9 mouse cellular contexts compared by ENCODE assay signal in genomic region chr10:79928907-79929701, GRCm38 (mm10). TPM values are rescaled to one million over a fixed set of nuclear protein-coding genes. Genes with fewer than 3 reads are reported as not detected.
DNase-seq lines count a peak whose midpoint lies in the region; ATAC-seq and TF ChIP-seq lines count a peak whose summit lies in the region.
"Had no signal": no experiment of that assay in that cellular context is flagged by ENCODE, and none has a peak within 500 bp of the region (broad histone marks: within the 10 kb centered on the region; RNA-seq: fewer than 3 reads in every experiment).

No protein-coding gene starts in this region.

- peak overlapping the region; percentile 95 for H3K4me2 ChIP-seq in kidney, embryonic 16.5 days (replicated peaks; ENCODE audit: low read depth, low read length)
- H3K4me2 ChIP-seq in intestine, embryonic 15.5 days (replicated peaks) = peak overlapping the region; percentile 92

- peak overlapping the region; percentile 94 for H3K9ac ChIP-seq in kidney, embryonic 16.5 days (replicated peaks; ENCODE audit: low read length)
- peak overlapping the region; percentile 36 for H3K9ac ChIP-seq in intestine, embryonic 15.5 days

- peak overlapping the region; percentile 99 for H3K4me3 ChIP-seq in kidney, embryonic 16.5 days (ENCODE audit: low read length)
- peak overlapping the region; percentile 87 for H3K4me3 ChIP-seq in embryonic fibroblast, embryonic 13.5 days (ENCODE audit: insufficient read depth, low read length)
- peak overlapping the region; percentile 98 for H3K4me3 ChIP-seq in intestine, embryonic 15.5 days (replicated peaks)

- H3K9me3 ChIP-seq in kidney, embryonic 16.5 days (ENCODE audit: low read length) = no peaks in the 10 kb centered on the region
- H3K9me3 ChIP-seq in intestine, embryonic 15.5 days = no peaks in the 10 kb centered on the region

- peaks cover 24% of the 10 kb centered on the region for H3K36me3 ChIP-seq in kidney, embryonic 16.5 days (ENCODE audit: insufficient read depth, low read length)
- H3K36me3 ChIP-seq in intestine, embryonic 15.5 days = peaks cover 21% of the 10 kb centered on the region

- H3K27ac ChIP-seq in kidney, embryonic 16.5 days (ENCODE audit: low read length) = peak overlapping the region; percentile 98
- no peak overlapping the region for H3K27ac ChIP-seq in embryonic fibroblast, embryonic 13.5 days (ENCODE audit: insufficient read depth, low read length)
- H3K27ac ChIP-seq in intestine, embryonic 15.5 days = peak overlapping the region; percentile 66

- no peaks in the 10 kb centered on the region for H3K27me3 ChIP-seq in kidney, embryonic 16.5 days (ENCODE audit: insufficient read depth, low read length)
- H3K27me3 ChIP-seq in intestine, embryonic 15.5 days (replicated peaks) = no peaks in the 10 kb centered on the region

- 14% methylated on average over 9 of the region's 9 CpGs for WGBS in kidney, embryonic 16.5 days
- 14% methylated on average over 9 of the region's 9 CpGs for WGBS in intestine, embryonic 15.5 days

- no peak for DNase-seq in kidney, postnatal 25 days
- DNase-seq in naive thymus-derived CD4-positive, alpha-beta T cell, adult 2 months (ENCODE audit: low read depth) = peak; percentile 10
- no peak for DNase-seq in urinary bladder, adult 18-20 months (ENCODE audit: low spot score in 2 of 2)
- no peak for DNase-seq in adrenal gland, adult 18-20 months (ENCODE audit: low spot score in 2 of 2)
- no peak for DNase-seq in right cerebral cortex, postnatal 10 days (ENCODE audit: low spot score in 2 of 2)
- DNase-seq: gastrocnemius, postnatal 36 days had no signal

- H3K4me1 ChIP-seq in kidney, embryonic 16.5 days (ENCODE audit: insufficient read depth, low read length) = peaks cover 67% of the 10 kb centered on the region
- H3K4me1 ChIP-seq in embryonic fibroblast, embryonic 13.5 days (ENCODE audit: control insufficient read depth, insufficient read depth, low read length) = peaks cover 12% of the 10 kb centered on the region
- peaks cover 62% of the 10 kb centered on the region for H3K4me1 ChIP-seq in intestine, embryonic 15.5 days (replicated peaks)

- no peak for TF ChIP-seq CTCF in embryonic fibroblast, embryonic 13.5 days (IDR thresholded peaks at IDR 0.05; ENCODE audit: borderline replicate concordance, insufficient read depth, low read length)

- ATAC-seq in kidney, embryonic 16.5 days (ENCODE audit: low FRiP score, low TSS enrichment) = no peak
- no peak for ATAC-seq in intestine, embryonic 15.5 days

- no peak for TF ChIP-seq POLR2A in embryonic fibroblast, embryonic 13.5 days (IDR thresholded peaks at IDR 0.05; ENCODE audit: low read depth, low read length)

RNA-seq across cellular contexts. Expression of gene Arid3a, which starts 2.3 kb away (rescaled TPM):
- 5.5 and 9.2 TPM in 2 replicates for polyA plus RNA-seq in kidney, embryonic 16.5 days (2015; fragmentation: Nextera tagmentation; extraction: Ambion mirVana)
- polyA plus RNA-seq in embryonic fibroblast, embryonic 13.5 days (2011; ENCODE audit: insufficient read length, low read depth, missing spikeins) = 5.2 and 6.0 TPM in 2 replicates
- 18.7 and 19.0 TPM in 2 replicates for polyA plus RNA-seq in intestine, embryonic 15.5 days (2015; fragmentation: Nextera tagmentation; extraction: Ambion mirVana)
- 1 to 10 TPM; 3.6 to 4.3 TPM for total RNA-seq in adrenal gland, adult 18-20 months (2021)

RNA-seq across cellular contexts. Expression of gene R3hdm4, which starts 8.1 kb away (rescaled TPM):
- polyA plus RNA-seq in kidney, embryonic 16.5 days (2015; fragmentation: Nextera tagmentation; extraction: Ambion mirVana) = 169 and 170 TPM in 2 replicates
- polyA plus RNA-seq in embryonic fibroblast, embryonic 13.5 days (2011; ENCODE audit: insufficient read length, low read depth, missing spikeins) = 66.3 and 86.3 TPM in 2 replicates
- 108 and 116 TPM in 2 replicates for polyA plus RNA-seq in intestine, embryonic 15.5 days (2015; fragmentation: Nextera tagmentation; extraction: Ambion mirVana)
- total RNA-seq in adrenal gland, adult 18-20 months (2021) = 100 to 1,000 TPM in 1 of 2 experiments, 10 to 100 TPM in 1; 92.0 to 107 TPM

RNA-seq across cellular contexts. Expression of gene Kiss1r, which starts 12.3 kb away (rescaled TPM):
- 1.5 and 2.1 TPM in 2 replicates for polyA plus RNA-seq in kidney, embryonic 16.5 days (2015; fragmentation: Nextera tagmentation; extraction: Ambion mirVana)
- polyA plus RNA-seq in embryonic fibroblast, embryonic 13.5 days (2011; ENCODE audit: insufficient read length, low read depth, missing spikeins) = 0.44 TPM in 1 of 2 replicates, not detected in the other
- polyA plus RNA-seq in intestine, embryonic 15.5 days (2015; fragmentation: Nextera tagmentation; extraction: Ambion mirVana) = 0.52 and 1.1 TPM in 2 replicates
- 1 to 10 TPM; 1.0 to 2.2 TPM for total RNA-seq in adrenal gland, adult 18-20 months (2021)

RNA-seq across cellular contexts. Expression of gene Gm26602, which starts 18.4 kb away (rescaled TPM):
- 9.2 TPM in 1 of 2 replicates, not detected in the other for polyA plus RNA-seq in kidney, embryonic 16.5 days (2015; fragmentation: Nextera tagmentation; extraction: Ambion mirVana)
- polyA plus RNA-seq in embryonic fibroblast, embryonic 13.5 days (2011; ENCODE audit: insufficient read length, low read depth, missing spikeins) = not detected in 2 replicates
- polyA plus RNA-seq in intestine, embryonic 15.5 days (2015; fragmentation: Nextera tagmentation; extraction: Ambion mirVana) = 17.7 TPM in 1 of 2 replicates, not detected in the other
- total RNA-seq in adrenal gland, adult 18-20 months (2021) = not detected
- total RNA-seq: gastrocnemius, postnatal 36 days had no signal

RNA-seq across cellular contexts. Expression of gene Med16, which starts 20.4 kb away (rescaled TPM):
- 71.0 and 72.4 TPM in 2 replicates for polyA plus RNA-seq in kidney, embryonic 16.5 days (2015; fragmentation: Nextera tagmentation; extraction: Ambion mirVana)
- polyA plus RNA-seq in embryonic fibroblast, embryonic 13.5 days (2011; ENCODE audit: insufficient read length, low read depth, missing spikeins) = 15.2 and 16.1 TPM in 2 replicates
- 37.3 and 39.8 TPM in 2 replicates for polyA plus RNA-seq in intestine, embryonic 15.5 days (2015; fragmentation: Nextera tagmentation; extraction: Ambion mirVana)
- total RNA-seq in adrenal gland, adult 18-20 months (2021) = 10 to 100 TPM; 32.7 to 40.7 TPM
